Mouse (Mus musculus) CD4-positive, CD25-positive, alpha-beta regulatory T cell, adult 4 months (primary cell): Measurements from ENCODE around the gene Uba52. TPM values are rescaled to one million over a fixed set of nuclear protein-coding genes. Genes with fewer than 3 reads are reported as not detected.
A peak's percentile ranks its signal among the peaks of the same experiment; 100 is the strongest.

Experiments
- ATAC-seq: one replicate; pipeline ENCODE4 v1.8.0; 2017
- polyA plus RNA-seq, 2 experiments: library from polyadenylated mRNA; unstranded; fragments of 100-300 nt; shearing (Covaris generic); gene quantifications; one replicate each; pipeline ENCODE4 v1.2.1; 2017

Gene Uba52
- polyA plus RNA-seq, result 1,000 to 10,000 TPM; 3,148 to 3,732 TPM

GRCm38 (mm10) chr8:70510228-70510915 lies at the start of gene Uba52:
Uba52 (minus strand) TSS chr8:70510801.
- peak; percentile 87 for ATAC-seq

- peak; percentile 32 for ATAC-seq
Observed at GRCm38 (mm10) chr8:70560096-70560495, 49.5 kb upstream of the Uba52 start.

- no peak for ATAC-seq
Observed at GRCm38 (mm10) chr8:70558983-70559382, 48.4 kb upstream of the Uba52 start.

- ATAC-seq, result peak; percentile 77
Observed at GRCm38 (mm10) chr8:70558334-70558733, 47.7 kb upstream of the Uba52 start.

- ATAC-seq, result no peak
Observed at GRCm38 (mm10) chr8:70555079-70555747, 44.6 kb upstream of the Uba52 start.

- no peak for ATAC-seq
Observed at GRCm38 (mm10) chr8:70553740-70554139, 43.1 kb upstream of the Uba52 start.

GRCm38 (mm10) chr8:70552836-70553235 lies 42.2 kb upstream of the Uba52 start:
- no peak for ATAC-seq

GRCm38 (mm10) chr8:70551558-70552161 lies 41.1 kb upstream of the Uba52 start:
- ATAC-seq, result no peak

- ATAC-seq, result peak; percentile 82
Observed at GRCm38 (mm10) chr8:70549412-70550184, 39.0 kb upstream of the Uba52 start.

GRCm38 (mm10) chr8:70547762-70548161 lies 37.2 kb upstream of the Uba52 start:
- no peak for ATAC-seq

- ATAC-seq, result no peak
Observed at GRCm38 (mm10) chr8:70546412-70546811, 35.8 kb upstream of the Uba52 start.

GRCm38 (mm10) chr8:70544200-70544687 lies 33.6 kb upstream of the Uba52 start:
- ATAC-seq, result no peak

GRCm38 (mm10) chr8:70541081-70541480 lies 30.5 kb upstream of the Uba52 start:
- no peak for ATAC-seq

GRCm38 (mm10) chr8:70540507-70541071 lies 30.0 kb upstream of the Uba52 start:
- no peak for ATAC-seq

- no peak for ATAC-seq
Observed at GRCm38 (mm10) chr8:70540013-70540506, 29.5 kb upstream of the Uba52 start.

GRCm38 (mm10) chr8:70539077-70539813 lies 28.6 kb upstream of the Uba52 start, which contains the start of gene Ell:
Ell (plus strand) TSS chr8:70539457.
- peak; percentile 78 for ATAC-seq

GRCm38 (mm10) chr8:70538633-70539076 lies 28.1 kb upstream of the Uba52 start:
- ATAC-seq, result peak; percentile 71

GRCm38 (mm10) chr8:70538024-70538579 lies 27.5 kb upstream of the Uba52 start:
- no peak for ATAC-seq

- no peak for ATAC-seq
Observed at GRCm38 (mm10) chr8:70535701-70536100, 25.1 kb upstream of the Uba52 start.

- no peak for ATAC-seq
Observed at GRCm38 (mm10) chr8:70535221-70535620, 24.6 kb upstream of the Uba52 start.

GRCm38 (mm10) chr8:70534281-70534680 lies 23.7 kb upstream of the Uba52 start:
- ATAC-seq, result no peak
